Mouse (Mus musculus): ENCODE results near the gene Wfs1.

DNA sequence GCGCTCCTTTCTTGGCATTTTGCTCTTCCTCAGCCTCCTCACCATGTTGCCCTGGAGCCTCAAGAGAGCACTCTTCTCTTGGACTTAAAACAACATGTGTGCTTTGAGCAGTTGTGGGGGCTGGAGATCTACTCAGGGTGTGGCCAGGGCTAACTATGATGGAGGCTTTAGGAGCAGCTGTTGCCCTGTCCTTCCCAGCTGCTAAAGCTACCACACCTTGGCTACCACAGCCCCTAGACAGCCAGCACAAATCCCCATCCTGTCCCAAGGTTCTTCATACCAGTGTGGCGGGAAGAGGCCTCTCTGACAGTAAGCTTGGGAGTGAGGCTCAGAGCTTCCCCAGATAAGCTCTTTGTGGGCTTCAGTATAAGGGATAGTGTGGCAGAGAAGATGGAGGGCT is 43.3 kb downstream of the Wfs1 start:
- no peak for TF ChIP-seq ZNF384 (IDR thresholded peaks at IDR 0.05; ENCODE audit: low read depth, low read length)
- TF ChIP-seq MAFK (IDR thresholded peaks at IDR 0.05; ENCODE audit: insufficient read depth, low read depth, low read length) = no peak
- TF ChIP-seq HCFC1 (IDR thresholded peaks at IDR 0.05; ENCODE audit: borderline replicate concordance, insufficient read depth, low read length) = no peak
- TF ChIP-seq ZC3H11A (IDR thresholded peaks at IDR 0.05; ENCODE audit: borderline replicate concordance, low read depth, low read length) = no peak
- no peak for TF ChIP-seq CHD2 (IDR thresholded peaks at IDR 0.05; ENCODE audit: low read depth, low read length)
